Mouse (Mus musculus) liver, embryonic 11.5 days (tissue): ENCODE measurements around the gene Taf1d. TPM values are rescaled to one million over a fixed set of nuclear protein-coding genes. Genes with fewer than 3 reads are reported as not detected.

Source experiments
- ATAC-seq: fragments of 200-750 bp; cut with Nextera tagmentation; replicated peaks from 2 replicates; pipeline ENCODE4 v1.8.0; 2017; ENCODE audit warnings: moderate number of reproducible peaks, mild to moderate bottlenecking, moderate TSS enrichment, moderate library complexity; ENCODE audit not compliant: low FRiP score
- DNase-seq: peaks from one replicate; pipeline ENCODE4 v3.0.0-alpha.2; 2017; ENCODE audit warnings: low spot score
- H3K27ac ChIP-seq: fragments of 300-500 bp; sonication (generic); 2 replicates; pipeline ENCODE4 v1.5.1; 2014; ENCODE audit warnings: mild to moderate bottlenecking, low read depth, low read length, control low read depth
- H3K27me3 ChIP-seq: fragments of 300-500 bp; sonication (generic); replicated peaks from 2 replicates; pipeline ENCODE4 v1.6.1; 2014; ENCODE audit warnings: low read length, mixed read lengths; ENCODE audit not compliant: control insufficient read depth, insufficient read depth
- H3K36me3 ChIP-seq: fragments of 300-500 bp; sonication (generic); 2 replicates; pipeline ENCODE4 v1.6.1; 2014; ENCODE audit warnings: mild to moderate bottlenecking, low read length, moderate library complexity, mixed read lengths; ENCODE audit not compliant: control insufficient read depth, insufficient read depth
- H3K4me1 ChIP-seq: fragments of 300-500 bp; sonication (generic); replicated peaks from 2 replicates; pipeline ENCODE4 v1.6.1; 2014; ENCODE audit warnings: low read length, mixed read lengths; ENCODE audit not compliant: control insufficient read depth, insufficient read depth
- H3K4me2 ChIP-seq: fragments of 300-500 bp; sonication (generic); 2 replicates; pipeline ENCODE4 v1.6.1; 2014; ENCODE audit warnings: mild to moderate bottlenecking, control low read depth, moderate library complexity
- H3K4me3 ChIP-seq: fragments of 300-500 bp; sonication (generic); 2 replicates; pipeline ENCODE4 v1.5.1; 2014; ENCODE audit warnings: low read depth, low read length, control low read depth
- H3K9ac ChIP-seq: fragments of 300-500 bp; sonication (generic); 2 replicates; pipeline ENCODE4 v1.6.1; 2014; ENCODE audit warnings: low read depth, low read length, control low read depth
- H3K9me3 ChIP-seq: fragments of 300-500 bp; sonication (generic); 2 replicates; pipeline ENCODE4 v1.6.1; 2016; ENCODE audit warnings: low read length, inconsistent platforms, mixed read lengths; ENCODE audit not compliant: control insufficient read depth
- WGBS: fragments of 180-500 bp; shearing (Covaris S2); extraction: QIAGEN DNeasy Blood & Tissue Kit; methylation state at CpG from one replicate; pipeline ENCODE4 v1.1.7; 2014; 5-methylcytosine and 5-hydroxymethylcytosine counted together
- polyA plus RNA-seq: library from polyadenylated mRNA; unstranded; fragments of >200 nt; fragmentation: Nextera tagmentation; extraction: Ambion mirVana; gene quantifications from 2 replicates; pipeline ENCODE4 v1.2.1, GENCODE M21; 2014

Taf1d gene
- polyA plus RNA-seq: 95.1 and 110 TPM in 2 replicates

DNA sequence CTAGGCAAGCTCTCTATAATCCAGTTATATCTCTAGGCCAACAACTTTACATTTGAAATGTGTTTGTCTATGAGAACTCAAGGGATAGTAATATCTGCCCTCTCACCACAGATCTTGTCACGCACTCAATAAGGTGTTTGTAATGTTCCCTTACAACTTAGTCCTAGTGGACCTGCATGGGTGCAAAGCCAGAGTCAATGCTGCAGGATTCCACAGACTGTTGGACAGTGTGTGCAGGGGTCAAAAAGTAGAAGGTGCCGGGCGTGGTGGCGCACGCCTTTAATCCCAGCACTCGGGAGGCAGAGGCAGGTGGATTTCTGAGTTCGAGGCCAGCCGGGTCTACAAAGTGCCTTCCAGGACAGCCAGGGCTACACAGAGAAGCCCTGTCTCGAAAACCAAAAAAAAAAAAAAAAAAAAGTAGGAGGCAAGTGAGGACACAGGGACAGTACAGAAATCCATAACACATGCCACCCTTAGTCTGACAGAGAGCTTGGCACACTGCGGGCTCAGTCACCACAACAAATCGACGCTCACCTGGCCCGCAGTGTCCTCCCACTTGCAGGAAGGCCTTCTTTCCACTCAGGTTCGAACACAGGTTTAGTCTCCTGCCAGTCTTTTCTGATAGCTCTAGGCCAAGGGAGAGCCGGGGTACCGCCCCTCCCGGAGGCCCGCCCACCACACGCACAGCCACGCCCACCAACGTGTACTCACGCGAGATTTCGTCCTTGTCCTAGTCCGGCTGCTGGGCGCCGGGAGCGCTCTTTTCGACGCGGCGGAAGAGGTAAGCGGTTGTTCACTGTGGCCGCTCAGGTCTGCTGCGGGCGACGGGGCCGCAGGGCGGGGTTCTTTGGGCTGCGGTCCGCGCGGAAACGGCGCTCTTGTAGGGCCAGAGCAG lies at the start of gene Taf1d:
TSS of gene Taf1d (plus strand) at position 712 of the 895 bp plus-strand sequence.
- Histone ChIP-seq H3K9me3 (no peaks in the 10 kb centered on the region), H3K27ac (peak within 1 kb of the TSS; percentile 82), H3K4me2 (peak within 1 kb of the TSS; percentile 91), H3K9ac (peak within 1 kb of the TSS; percentile 87), H3K36me3 (peaks cover 25% of the 10 kb centered on the region), H3K4me1 (peaks cover 15% of the 10 kb centered on the region), H3K4me3 (peak within 1 kb of the TSS; percentile 72), H3K27me3 (no peaks in the 10 kb centered on the region)
- ATAC-seq (peak; percentile 95), DNase-seq (peak; percentile 92)
- 10% methylated on average over 45 of the region's 45 CpGs for WGBS

DNA sequence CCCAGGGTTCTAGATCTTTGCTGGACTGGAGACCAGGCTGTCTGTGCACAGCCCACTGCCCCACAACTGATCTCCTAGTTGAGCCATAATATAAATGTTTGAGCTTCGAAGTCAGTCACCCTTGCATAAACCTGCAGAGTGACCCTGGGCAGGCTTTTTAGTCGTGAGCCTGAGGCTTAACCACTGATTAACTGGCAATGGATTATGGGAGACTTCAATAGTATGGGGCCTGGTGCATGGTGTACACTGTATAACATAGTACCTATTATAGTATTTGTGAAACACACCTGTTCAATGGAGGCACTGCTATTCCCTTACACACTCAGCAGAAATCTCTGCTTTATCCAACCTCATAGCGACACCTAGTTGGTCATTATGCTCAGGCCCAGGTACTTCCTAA lies 49.8 kb upstream of the Taf1d start:
- H3K4me3 ChIP-seq: no peak overlapping the region
- H3K4me1 ChIP-seq: no peaks in the 10 kb centered on the region
- DNase-seq (no peak), ATAC-seq (no peak)
- H3K27ac ChIP-seq: no peak overlapping the region
- H3K4me2 ChIP-seq: no peak overlapping the region
- no peak overlapping the region for H3K9ac ChIP-seq
- peaks cover 9% of the 10 kb centered on the region for H3K36me3 ChIP-seq
- no peaks in the 10 kb centered on the region for H3K27me3 ChIP-seq
- no peaks in the 10 kb centered on the region for H3K9me3 ChIP-seq
- WGBS: 81% methylated on average over 3 of the region's 3 CpGs

- no peak overlapping the region for H3K4me2 ChIP-seq
- H3K4me1 ChIP-seq: no peaks in the 10 kb centered on the region
- H3K27me3 ChIP-seq: no peaks in the 10 kb centered on the region
- peaks cover 51% of the 10 kb centered on the region for H3K36me3 ChIP-seq
- no peak for DNase-seq
- ATAC-seq: no peak
- WGBS: 91% methylated on average over 8 of the region's 8 CpGs
- no peaks in the 10 kb centered on the region for H3K9me3 ChIP-seq
- H3K9ac ChIP-seq: no peak overlapping the region
- no peak overlapping the region for H3K4me3 ChIP-seq
- no peak overlapping the region for H3K27ac ChIP-seq
These were observed 44.0 kb upstream of the Taf1d start for GRCm38 (mm10) chr9:15261980-15262379.

GRCm38 (mm10) chr9:15263487-15263886 lies 42.5 kb upstream of the Taf1d start:
- Histone ChIP-seq H3K27ac (no peak overlapping the region), H3K36me3 (peaks cover 59% of the 10 kb centered on the region), H3K9ac (no peak overlapping the region), H3K4me1 (no peaks in the 10 kb centered on the region), H3K4me3 (no peak overlapping the region), H3K9me3 (no peaks in the 10 kb centered on the region), H3K27me3 (no peaks in the 10 kb centered on the region), H3K4me2 (no peak overlapping the region)
- WGBS: 94% methylated on average over 10 of the region's 10 CpGs
- ATAC-seq (no peak), DNase-seq (no peak)

DNA sequence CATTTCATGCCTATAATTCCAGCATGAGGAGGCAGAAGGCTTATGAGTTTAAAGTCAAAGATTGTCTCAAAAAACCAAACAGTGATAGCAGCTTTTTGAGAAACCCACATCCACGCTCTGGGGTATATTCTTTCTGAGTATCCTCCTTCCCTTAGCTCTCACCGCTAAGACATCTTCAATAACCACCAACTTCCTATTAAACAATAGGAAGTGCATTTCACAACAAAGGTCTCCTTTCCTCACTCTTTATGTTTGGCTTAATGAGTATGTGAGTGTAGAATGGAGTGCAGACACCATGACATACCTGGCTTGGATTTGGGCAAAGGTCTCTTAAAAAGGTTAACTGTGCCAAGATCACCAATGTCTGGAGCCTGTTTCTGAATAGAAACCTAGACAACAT lies 32.0 kb upstream of the Taf1d start:
- no peak for DNase-seq
- Histone ChIP-seq H3K36me3 (peaks cover 40% of the 10 kb centered on the region), H3K9me3 (no peaks in the 10 kb centered on the region), H3K4me1 (peaks cover 11% of the 10 kb centered on the region), H3K27ac (no peak overlapping the region), H3K9ac (no peak overlapping the region), H3K27me3 (no peaks in the 10 kb centered on the region), H3K4me2 (no peak overlapping the region), H3K4me3 (no peak overlapping the region)
- ATAC-seq: no peak
- 73% methylated on average over 2 of the region's 2 CpGs for WGBS

DNA sequence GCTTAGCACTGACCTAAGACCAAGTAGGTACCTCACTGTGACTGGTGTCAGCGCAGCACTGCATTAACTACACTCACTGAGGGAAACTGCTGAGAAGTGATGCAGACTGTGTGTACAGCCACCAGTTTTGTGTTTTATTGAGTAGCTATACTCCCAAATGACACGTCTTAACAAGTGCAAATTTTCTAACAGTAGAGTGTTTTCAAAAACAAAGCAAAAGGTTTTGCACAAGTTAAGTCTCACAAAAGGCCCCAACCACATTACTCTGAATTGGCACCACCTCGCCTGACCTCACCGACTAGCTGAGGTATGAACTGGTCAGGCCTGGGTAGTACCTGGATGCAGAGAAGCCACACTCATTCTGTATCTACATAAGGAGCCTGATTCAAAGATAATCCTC lies 29.2 kb upstream of the Taf1d start:
- no peaks in the 10 kb centered on the region for H3K9me3 ChIP-seq
- H3K4me3 ChIP-seq: no peak overlapping the region
- WGBS: 92% methylated on average over 4 of the region's 4 CpGs
- peaks cover 30% of the 10 kb centered on the region for H3K36me3 ChIP-seq
- no peak overlapping the region for H3K27ac ChIP-seq
- DNase-seq (no peak), ATAC-seq (no peak)
- no peak overlapping the region for H3K9ac ChIP-seq
- H3K4me2 ChIP-seq: no peak overlapping the region
- H3K4me1 ChIP-seq: peaks cover 15% of the 10 kb centered on the region
- no peaks in the 10 kb centered on the region for H3K27me3 ChIP-seq

GRCm38 (mm10) chr9:15278343-15278742 lies 27.7 kb upstream of the Taf1d start:
- Histone ChIP-seq H3K4me1 (peaks cover 15% of the 10 kb centered on the region), H3K4me2 (peak overlapping the region; percentile 73), H3K36me3 (peaks cover 19% of the 10 kb centered on the region), H3K27ac (no peak overlapping the region), H3K9me3 (no peaks in the 10 kb centered on the region), H3K4me3 (peak overlapping the region; percentile 95; the same call in 1 of the 2 replicates), H3K9ac (peak overlapping the region; percentile 37; the same call in 1 of the 2 replicates), H3K27me3 (no peaks in the 10 kb centered on the region)
- no peak for DNase-seq
- ATAC-seq: no peak
- 82% methylated on average over 3 of the region's 3 CpGs for WGBS

DNA sequence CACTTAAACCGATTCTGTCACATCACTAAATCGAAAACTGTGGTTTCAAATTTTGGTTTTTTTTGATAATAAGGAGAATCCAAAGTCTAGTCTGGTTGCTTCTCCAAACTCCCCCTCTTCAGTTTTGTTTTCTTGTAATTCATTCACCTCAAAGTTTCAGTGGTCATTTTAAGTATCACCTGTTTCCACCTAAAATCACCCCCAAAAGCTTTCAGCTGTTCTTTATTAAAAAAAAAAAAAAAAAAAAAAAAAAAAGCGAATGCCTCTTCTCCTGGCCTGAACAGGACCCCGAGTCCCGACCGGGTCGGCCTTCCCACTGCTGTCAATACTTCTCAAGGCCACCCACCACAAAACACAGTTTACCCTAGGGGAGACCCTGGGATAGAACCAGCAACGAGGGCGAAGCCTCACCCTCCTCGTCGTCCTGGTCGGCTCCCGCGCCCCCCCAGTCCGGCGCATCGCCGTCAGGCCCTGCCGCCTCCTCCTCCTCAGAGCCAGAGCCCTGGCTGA lies 26.8 kb upstream of the Taf1d start:
- H3K4me3 ChIP-seq: peak overlapping the region; percentile 95
- 7% methylated on average over 19 of the region's 19 CpGs for WGBS
- H3K27ac ChIP-seq: peak overlapping the region; percentile 84
- DNase-seq: no peak
- peaks cover 15% of the 10 kb centered on the region for H3K4me1 ChIP-seq
- no peak for ATAC-seq
- H3K4me2 ChIP-seq: peak overlapping the region; percentile 73
- H3K9me3 ChIP-seq: no peaks in the 10 kb centered on the region
- H3K9ac ChIP-seq: peak overlapping the region; percentile 96
- no peaks in the 10 kb centered on the region for H3K27me3 ChIP-seq
- peaks cover 11% of the 10 kb centered on the region for H3K36me3 ChIP-seq
